Mouse (Mus musculus) left cerebral cortex, postnatal 4 days (tissue): ENCODE measurements at regions not wholly inside any gene's neighbourhood (a gene's known extent, or its start where the extent isn't known, plus 50 kb on each side); places are given as distances from the start of the nearest gene placed in this dataset.
A peak's percentile ranks its signal among the peaks of the same experiment; 100 is the strongest.

Source experiments
- DNase-seq: peaks from one replicate; pipeline ENCODE4 v3.0.0-alpha.2; 2022
- intact Hi-C: fragments of 180-260 bp; cut with DNase I; formaldehyde crosslinking; loops from one replicate; pipeline ENCODE4 v1.15.1; 2025

DNA sequence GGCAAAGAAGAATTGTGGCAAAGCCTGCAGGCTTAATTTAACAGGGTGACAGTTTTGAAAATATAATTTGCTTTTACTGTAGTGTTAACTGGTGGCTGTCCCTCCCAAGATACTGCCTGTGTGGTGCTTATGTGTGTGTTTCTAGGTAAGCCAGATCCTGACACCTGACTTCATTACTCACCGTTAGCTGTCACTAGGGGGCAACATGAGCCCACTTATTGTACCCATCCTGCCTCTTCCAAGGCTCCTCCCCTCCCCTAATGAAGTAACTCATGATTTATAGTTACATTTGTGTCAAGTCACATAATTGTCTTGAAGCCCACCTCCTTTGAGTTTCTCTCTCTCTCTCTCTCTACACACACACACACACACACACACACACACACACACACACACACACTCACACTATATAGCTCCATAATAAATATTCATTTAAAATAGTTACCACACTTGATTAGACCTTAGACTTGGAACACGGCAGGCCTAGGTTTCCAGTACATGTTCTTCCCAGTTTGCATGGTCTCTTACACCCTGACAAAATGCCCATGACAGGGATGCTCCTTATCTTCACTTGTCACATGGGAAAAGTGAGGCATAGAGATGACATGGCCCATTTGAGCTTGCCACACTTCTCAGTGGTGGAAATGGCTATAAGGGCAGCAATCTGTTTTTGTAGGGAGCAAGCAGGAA lies 328.6 kb upstream of the Sphkap start:
- intact Hi-C loops, result no loop called here
- peak; percentile 46 for DNase-seq

- intact Hi-C loops, result no loop called here
- no peak for DNase-seq
These were observed 323.7 kb upstream of the Sphkap start for GRCm38 (mm10) chr1:83731682-83732081.

- intact Hi-C loops, result loop anchor here (5.0 kb wide), 1 partner anchor 968 kb away; the partner anchor contains the start of gene Dner
- no peak for DNase-seq
These were observed 320.8 kb upstream of the Sphkap start for GRCm38 (mm10) chr1:83728810-83729209.

GRCm38 (mm10) chr1:83727938-83728337 lies 319.9 kb upstream of the Sphkap start:
- intact Hi-C loops, result loop anchor here (5.0 kb wide), 1 partner anchor 969 kb away; the partner anchor contains the start of gene Dner
- no peak for DNase-seq

- intact Hi-C loops, result loop anchor here (5.0 kb wide), 1 partner anchor 970 kb away; the partner anchor contains the start of gene Dner
- DNase-seq, result peak; percentile 15
These were observed 319.2 kb upstream of the Sphkap start for GRCm38 (mm10) chr1:83727215-83727614.

DNA sequence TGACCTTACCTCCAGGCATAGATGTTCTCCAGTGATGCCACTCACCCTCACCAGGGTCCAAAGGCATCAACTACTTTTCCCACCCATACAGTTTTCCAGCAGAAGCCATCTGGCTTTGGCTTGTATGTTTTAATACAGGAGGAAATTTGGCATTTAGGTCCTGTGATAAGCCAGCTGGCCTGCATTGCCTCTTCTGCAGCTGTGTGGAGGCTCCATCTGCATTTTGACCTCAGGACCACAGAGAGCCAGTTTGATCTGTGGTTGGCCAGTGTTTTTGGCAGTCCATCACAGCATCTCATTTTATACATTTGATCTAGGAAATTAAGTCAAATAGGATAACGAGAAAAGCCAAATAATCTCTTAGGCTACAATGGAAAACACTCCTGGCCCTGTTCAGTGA lies 315.1 kb upstream of the Sphkap start:
- peak; percentile 22 for DNase-seq
- intact Hi-C loops, result no loop called here

- intact Hi-C loops, result no loop called here
- no peak for DNase-seq
These were observed 312.2 kb upstream of the Sphkap start for GRCm38 (mm10) chr1:83720166-83720565.

DNA sequence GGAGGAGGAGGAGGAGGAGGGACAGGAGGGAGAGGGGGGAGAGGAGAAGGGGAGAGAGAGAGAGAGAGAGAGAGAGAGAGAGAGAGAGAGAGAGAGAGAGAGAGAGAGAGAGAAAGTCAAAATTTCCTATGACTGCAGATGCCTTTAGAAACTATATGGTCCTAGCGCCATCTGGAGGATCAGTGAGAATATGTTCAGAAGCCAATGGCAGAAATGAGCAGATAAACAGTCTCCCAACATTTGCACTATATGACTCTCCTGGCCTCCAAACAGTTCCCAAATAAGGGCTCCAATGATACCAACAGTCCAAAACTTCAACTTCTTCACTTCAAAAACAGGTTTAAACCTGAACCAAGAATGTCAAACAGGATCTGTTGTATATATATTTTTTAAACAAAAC lies 309.1 kb upstream of the Sphkap start:
- DNase-seq, result peak; percentile 49
- intact Hi-C loops, result loop anchor here (2.0 to 5.0 kb wide), 3 partner anchors 494 to 930 kb away; no protein-coding TSS in a partner anchor

GRCm38 (mm10) chr1:83701696-83702404 lies 293.9 kb upstream of the Sphkap start:
- intact Hi-C loops, result no loop called here
- no peak for DNase-seq

DNA sequence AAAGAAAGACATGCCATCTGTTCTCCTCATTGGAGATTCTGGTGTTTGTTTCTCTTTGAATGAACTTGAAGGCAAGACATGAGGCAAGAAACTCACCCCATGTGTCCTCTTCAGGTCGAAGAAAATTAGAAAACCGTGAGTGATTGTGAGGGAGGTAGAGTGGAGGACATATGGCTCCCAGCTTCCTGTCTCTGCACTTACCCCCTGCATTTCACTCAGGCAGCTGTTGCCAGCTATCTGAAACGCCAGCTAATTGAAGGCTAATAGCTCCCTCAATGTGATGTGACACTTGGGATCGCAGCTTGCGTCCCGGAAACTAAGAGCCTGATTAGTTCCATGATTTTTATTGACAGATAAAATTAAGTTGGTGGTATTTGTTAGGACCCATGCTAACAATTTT lies 289.4 kb upstream of the Sphkap start:
- intact Hi-C loops, result no loop called here
- DNase-seq, result peak; percentile 32

- intact Hi-C loops, result no loop called here
- no peak for DNase-seq
These were observed 277.2 kb upstream of the Sphkap start for GRCm38 (mm10) chr1:83685221-83685620.

DNA sequence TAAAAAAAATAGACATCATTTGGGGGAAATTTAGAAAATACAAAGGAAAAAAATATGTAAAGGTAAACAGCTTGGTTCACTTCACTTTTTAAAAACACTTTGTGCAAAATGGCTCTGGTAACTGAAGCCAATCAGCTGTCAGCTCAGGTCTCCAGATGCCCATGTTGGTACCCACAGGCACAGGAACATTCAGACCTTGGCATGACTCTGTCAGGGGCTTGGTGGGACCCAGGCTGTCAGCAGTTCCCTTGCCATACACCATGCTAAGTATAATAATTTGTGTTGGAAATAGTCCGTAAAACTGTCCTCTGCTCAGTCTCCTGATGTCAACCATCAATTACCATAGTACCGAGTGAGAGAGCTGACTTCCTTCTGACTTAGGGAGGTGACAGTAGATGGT lies 257.3 kb upstream of the Sphkap start:
- no peak for DNase-seq
- intact Hi-C loops, result no loop called here

DNA sequence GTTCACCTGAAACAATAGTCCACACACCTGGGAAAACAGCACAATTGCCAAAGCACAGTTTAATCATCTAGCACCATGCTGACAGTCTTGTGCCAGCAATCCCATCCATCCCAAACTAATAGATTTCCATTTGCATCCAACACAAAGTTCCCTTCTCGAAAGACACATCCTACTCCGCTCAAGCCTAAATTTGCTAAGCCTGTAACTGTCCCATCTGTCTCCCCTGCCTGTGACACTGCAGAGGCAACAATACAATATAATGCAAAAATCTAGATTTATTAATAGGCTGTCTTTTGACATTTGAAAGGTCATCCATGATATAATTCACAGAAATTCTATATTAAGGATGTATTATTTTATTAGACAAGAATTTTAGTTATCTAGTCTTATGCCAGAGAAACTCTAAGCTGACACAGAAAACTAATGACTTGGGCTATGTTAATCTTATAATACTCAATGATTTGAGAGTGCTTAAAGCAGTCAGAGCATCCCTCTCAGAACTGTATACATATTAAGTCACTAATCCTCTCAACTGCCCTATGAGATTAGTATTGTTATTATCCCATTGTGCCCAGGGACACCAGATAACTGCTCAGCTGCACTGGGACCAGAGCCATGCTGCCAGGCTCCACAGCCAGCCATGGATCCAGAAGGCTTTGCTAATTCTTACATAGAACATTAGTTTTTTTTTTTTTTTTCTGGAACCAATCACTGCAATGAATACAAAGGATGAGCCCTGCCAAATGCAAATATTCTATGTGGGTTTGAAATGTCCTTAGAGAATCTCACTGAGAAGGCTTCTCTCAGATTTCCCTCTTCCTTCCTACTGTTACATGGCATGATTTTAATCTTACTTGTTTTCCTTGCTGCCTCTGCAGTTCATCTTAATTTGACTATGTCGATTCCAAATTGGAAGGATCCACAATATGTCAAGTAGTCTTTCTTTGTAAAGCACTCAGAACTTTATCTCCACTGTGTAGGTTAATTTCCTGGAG lies 254.1 kb upstream of the Sphkap start:
- intact Hi-C loops, result no loop called here

DNA sequence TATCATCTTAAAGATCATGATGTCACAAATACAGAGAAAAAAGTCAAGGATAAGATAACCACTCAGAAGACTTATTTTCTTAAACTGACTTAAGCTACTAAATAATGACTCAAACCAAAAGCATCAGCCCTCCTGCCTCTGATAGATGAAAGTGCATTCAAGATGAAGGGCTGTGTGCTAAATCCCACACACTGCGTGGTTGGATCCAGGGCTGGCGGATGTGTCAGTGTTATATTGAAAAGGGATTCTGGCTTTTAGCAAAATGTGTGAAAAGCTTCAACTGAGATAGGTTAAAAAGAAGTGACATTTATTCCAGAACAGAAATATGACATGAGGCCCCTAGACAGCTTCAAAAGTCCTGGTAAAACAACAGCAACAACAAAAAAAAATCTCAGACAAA lies 245.7 kb upstream of the Sphkap start:
- intact Hi-C loops, result no loop called here
- DNase-seq, result no peak

More for the DNA sequence above, 254.1 kb upstream of the Sphkap start:
- peak; percentile 17 for DNase-seq

DNA sequence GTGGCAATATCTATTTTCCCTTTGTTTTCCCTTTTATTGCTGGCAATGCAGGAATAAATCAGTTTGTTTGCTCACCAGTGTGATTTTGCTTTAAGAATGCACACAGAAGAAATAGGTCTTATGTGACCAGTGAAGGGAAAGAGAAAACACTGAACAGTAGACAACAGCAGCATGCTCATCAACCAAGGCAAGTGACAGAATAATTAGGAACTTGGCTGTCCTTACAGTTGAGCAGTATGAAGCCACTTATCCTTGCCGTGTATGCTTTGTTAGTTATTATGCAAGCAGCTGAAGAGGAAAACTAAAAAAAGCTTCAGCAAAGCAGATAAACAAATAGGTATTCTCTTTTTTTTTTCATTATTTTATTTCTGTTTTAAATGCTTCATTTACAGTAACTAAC lies 237.6 kb upstream of the Sphkap start:
- no peak for DNase-seq
- intact Hi-C loops, result no loop called here

GRCm38 (mm10) chr1:83642656-83643055 lies 234.7 kb upstream of the Sphkap start:
- DNase-seq, result peak; percentile 29
- intact Hi-C loops, result no loop called here

- DNase-seq, result no peak
- intact Hi-C loops, result no loop called here
These were observed 228.1 kb upstream of the Sphkap start for GRCm38 (mm10) chr1:83636051-83636450.

GRCm38 (mm10) chr1:83631798-83632197 lies 223.8 kb upstream of the Sphkap start:
- intact Hi-C loops, result no loop called here
- peak; percentile 57 for DNase-seq

DNA sequence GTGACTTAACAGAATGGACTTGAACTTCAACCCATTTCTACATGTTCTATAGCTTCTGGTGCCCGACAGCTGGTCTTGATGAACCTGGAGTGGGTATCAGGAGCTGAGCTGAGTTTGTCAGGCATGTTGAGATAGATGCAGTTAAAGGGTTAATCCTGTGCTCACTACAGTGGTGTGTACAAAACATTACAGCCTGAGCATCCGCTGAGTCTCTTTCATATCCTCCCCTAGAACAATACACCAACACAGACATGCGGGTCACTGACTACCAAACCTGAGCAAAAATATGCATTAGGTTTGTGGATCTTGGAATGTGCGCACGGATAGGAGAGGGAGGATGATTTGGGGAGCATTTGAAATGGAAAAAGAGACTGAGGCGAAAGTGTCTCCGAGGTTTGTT lies 223.4 kb upstream of the Sphkap start:
- intact Hi-C loops, result no loop called here
- DNase-seq, result no peak

DNA sequence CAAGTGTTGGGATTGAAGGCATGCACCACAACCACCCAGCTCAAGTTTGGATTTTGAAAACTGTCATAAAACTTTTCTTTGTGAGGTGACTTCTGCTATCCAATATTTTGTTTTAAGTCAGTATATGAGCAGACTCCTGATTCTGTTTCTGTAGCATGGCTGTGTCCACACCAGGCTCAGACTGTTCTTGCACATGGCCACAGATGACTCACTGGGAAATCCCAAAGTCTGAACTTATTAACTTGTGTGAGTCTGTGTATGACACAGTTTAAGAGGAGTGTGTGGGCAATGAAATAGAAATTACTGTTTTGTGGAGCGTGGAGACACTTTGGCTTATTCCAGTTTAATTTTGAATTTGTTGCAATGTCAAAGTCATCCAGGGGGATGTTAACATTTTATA lies 179.3 kb upstream of the Sphkap start:
- intact Hi-C loops, result no loop called here
- DNase-seq, result no peak

GRCm38 (mm10) chr1:83583041-83583440 lies 175.0 kb upstream of the Sphkap start:
- peak; percentile 17 for DNase-seq
- intact Hi-C loops, result no loop called here
